Mouse (Mus musculus) cerebellum, adult 2 months (tissue): Measurements from ENCODE around the gene Tex45.

Source experiments
- CTCF ChIP-seq: fragments of 200-500 bp; IDR thresholded peaks from 2 replicates; pipeline ENCODE4 v1.5.1; 2011; ENCODE audit warnings: low read depth, mild to moderate bottlenecking, control low read depth, low read length, moderate library complexity, borderline replicate concordance; ENCODE audit not compliant: insufficient read depth
- POLR2A ChIP-seq: fragments of 200-500 bp; IDR thresholded peaks from 2 replicates; pipeline ENCODE4 v1.6.1; 2011; ENCODE audit warnings: low read length, control low read depth, borderline replicate concordance; ENCODE audit not compliant: insufficient read depth

DNA sequence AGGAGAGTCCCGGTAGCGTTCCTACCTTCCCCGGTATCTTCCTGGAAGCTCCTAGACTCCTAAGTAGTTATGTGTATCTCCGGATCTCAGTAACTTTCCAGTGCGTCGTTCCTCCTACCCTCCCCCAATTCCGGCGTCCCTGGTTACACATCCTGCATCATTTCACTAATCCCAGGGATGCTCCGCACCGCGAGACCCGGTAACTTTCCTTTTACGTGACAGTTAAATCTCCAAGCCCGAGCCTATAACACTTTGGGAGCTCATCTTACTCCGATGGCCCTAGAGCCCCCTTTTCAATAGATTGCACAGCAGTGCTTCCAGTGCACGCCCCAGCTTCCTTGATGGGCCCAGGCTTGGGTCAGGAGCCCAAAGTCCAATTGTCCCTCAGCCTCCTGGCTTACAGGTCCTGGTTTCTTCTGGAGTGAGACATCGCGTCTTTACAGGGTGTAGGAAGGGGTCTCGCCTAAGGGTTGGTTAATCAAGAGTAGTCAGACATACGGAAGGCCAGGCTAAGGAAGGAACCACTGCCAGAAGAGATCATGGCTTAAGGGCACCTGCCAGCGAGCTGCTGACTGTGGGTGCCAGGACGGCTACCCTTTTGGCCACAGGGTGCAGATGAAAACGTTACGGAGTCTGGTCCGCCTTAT lies 45.2 kb downstream of the Tex45 start:
- TF ChIP-seq POLR2A (no peak), CTCF (no peak)
